Mouse (Mus musculus): ENCODE results near the gene Tmub1.

DNA sequence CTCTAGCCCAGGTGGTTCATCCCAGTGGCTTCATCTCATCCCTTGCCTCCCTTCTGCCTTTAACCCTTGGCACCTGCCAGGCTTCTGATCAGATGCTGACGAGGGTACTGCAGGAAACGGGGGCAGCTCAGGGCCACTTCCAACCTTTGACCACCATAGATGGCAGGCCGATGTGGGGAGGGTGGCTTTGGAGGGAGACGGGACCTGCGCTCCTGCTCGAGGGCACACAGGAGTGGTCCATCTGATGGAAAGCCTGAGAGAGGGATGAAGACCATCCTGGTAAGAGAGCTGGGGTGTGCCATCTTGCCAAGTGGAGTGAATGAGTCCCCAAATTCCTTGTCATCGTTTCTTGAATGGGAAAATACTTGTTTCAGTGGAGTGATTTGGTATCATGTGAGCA, 4.5 kb downstream of the Tmub1 start:
- no peak for TF ChIP-seq POLR2A (IDR thresholded peaks at IDR 0.05; ENCODE audit: control insufficient read depth, extremely low read depth, insufficient read depth, low read length, poor library complexity)
- TF ChIP-seq CTCF (IDR thresholded peaks at IDR 0.05; ENCODE audit: borderline replicate concordance, control insufficient read depth, extremely low read depth, insufficient read depth, low read length, poor library complexity): no peak

Measured in thymus, adult 2 months (tissue).